Mouse (Mus musculus): ENCODE results near the gene Dapk2. TPM values are rescaled to one million over a fixed set of nuclear protein-coding genes. Genes with fewer than 3 reads are reported as not detected.

Gene Dapk2
- polyA plus RNA-seq, 1 experiment, result 22.8 TPM

GRCm38 (mm10) chr9:66244079-66244478 lies 86.1 kb downstream of the Dapk2 start:
- H3K79me3 ChIP-seq (ENCODE audit: low read depth), result no peaks in the 10 kb centered on the region
- TF ChIP-seq MYOG (IDR thresholded peaks at IDR 0.05; ENCODE audit: control insufficient read depth, extremely low read depth, insufficient read length) (no peak), FOSL1 (IDR thresholded peaks at IDR 0.05; ENCODE audit: insufficient read depth, low read length, poor library complexity, severe bottlenecking) (no peak), MYOD1 (IDR thresholded peaks at IDR 0.05; ENCODE audit: control insufficient read depth, insufficient read length, low read depth) (no peak), CTCF (IDR thresholded peaks at IDR 0.05; ENCODE audit: control insufficient read depth, insufficient read depth, insufficient read length) (no peak), USF1 (IDR thresholded peaks at IDR 0.05; ENCODE audit: low read depth) (no peak), CEBPB (IDR thresholded peaks at IDR 0.05; ENCODE audit: low read depth) (no peak), MAX (IDR thresholded peaks at IDR 0.05) (no peak)
- no peaks in the 10 kb centered on the region for H3K79me2 ChIP-seq (ENCODE audit: control insufficient read depth, insufficient read depth)
- no peak overlapping the region for H3ac ChIP-seq (ENCODE audit: control insufficient read depth, insufficient read length, low read depth)
- no peaks in the 10 kb centered on the region for H3K27me3 ChIP-seq (ENCODE audit: control insufficient read depth, insufficient read depth, insufficient read length)
- H3K36me3 ChIP-seq (ENCODE audit: control insufficient read depth, insufficient read depth), result no peaks in the 10 kb centered on the region
- H3K4me3 ChIP-seq (ENCODE audit: insufficient read depth, poor library complexity, severe bottlenecking), result no peak overlapping the region

GRCm38 (mm10) chr9:66245707-66246106 lies 87.7 kb downstream of the Dapk2 start:
- H3K36me3 ChIP-seq (ENCODE audit: control insufficient read depth, insufficient read depth), result no peaks in the 10 kb centered on the region
- H3K27me3 ChIP-seq (ENCODE audit: control insufficient read depth, insufficient read depth, insufficient read length), result no peaks in the 10 kb centered on the region
- no peaks in the 10 kb centered on the region for H3K79me3 ChIP-seq (ENCODE audit: low read depth)
- no peak overlapping the region for H3ac ChIP-seq (ENCODE audit: control insufficient read depth, insufficient read length, low read depth)
- TF ChIP-seq MYOD1 (IDR thresholded peaks at IDR 0.05; ENCODE audit: control insufficient read depth, insufficient read length, low read depth) (no peak), USF1 (IDR thresholded peaks at IDR 0.05; ENCODE audit: low read depth) (no peak), MYOG (IDR thresholded peaks at IDR 0.05; ENCODE audit: control insufficient read depth, extremely low read depth, insufficient read length) (no peak), CTCF (IDR thresholded peaks at IDR 0.05; ENCODE audit: control insufficient read depth, insufficient read depth, insufficient read length) (no peak), MAX (IDR thresholded peaks at IDR 0.05) (no peak), FOSL1 (IDR thresholded peaks at IDR 0.05; ENCODE audit: insufficient read depth, low read length, poor library complexity, severe bottlenecking) (no peak), CEBPB (IDR thresholded peaks at IDR 0.05; ENCODE audit: low read depth) (no peak)
- no peak overlapping the region for H3K4me3 ChIP-seq (ENCODE audit: insufficient read depth, poor library complexity, severe bottlenecking)
- no peaks in the 10 kb centered on the region for H3K79me2 ChIP-seq (ENCODE audit: control insufficient read depth, insufficient read depth)

- H3K36me3 ChIP-seq (ENCODE audit: control insufficient read depth, insufficient read depth), result no peaks in the 10 kb centered on the region
- peak; percentile 83 for TF ChIP-seq MYOD1 (IDR thresholded peaks at IDR 0.05; ENCODE audit: control insufficient read depth, insufficient read length, low read depth)
- TF ChIP-seq FOSL1 (IDR thresholded peaks at IDR 0.05; ENCODE audit: insufficient read depth, low read length, poor library complexity, severe bottlenecking), result no peak
- no peak for TF ChIP-seq MAX (IDR thresholded peaks at IDR 0.05)
- TF ChIP-seq USF1 (IDR thresholded peaks at IDR 0.05; ENCODE audit: low read depth), result no peak
- no peaks in the 10 kb centered on the region for H3K27me3 ChIP-seq (ENCODE audit: control insufficient read depth, insufficient read depth, insufficient read length)
- H3K79me2 ChIP-seq (ENCODE audit: control insufficient read depth, insufficient read depth), result no peaks in the 10 kb centered on the region
- H3K79me3 ChIP-seq (ENCODE audit: low read depth), result no peaks in the 10 kb centered on the region
- H3ac ChIP-seq (ENCODE audit: control insufficient read depth, insufficient read length, low read depth), result no peak overlapping the region
- H3K4me3 ChIP-seq (ENCODE audit: insufficient read depth, poor library complexity, severe bottlenecking), result no peak overlapping the region
Measured at GRCm38 (mm10) chr9:66249281-66249680, 91.3 kb downstream of the Dapk2 start.

GRCm38 (mm10) chr9:66251159-66251691 lies 93.2 kb downstream of the Dapk2 start:
- Histone ChIP-seq H3K36me3 (ENCODE audit: control insufficient read depth, insufficient read depth) (no peaks in the 10 kb centered on the region), H3K79me2 (ENCODE audit: control insufficient read depth, insufficient read depth) (no peaks in the 10 kb centered on the region), H3K27me3 (ENCODE audit: control insufficient read depth, insufficient read depth, insufficient read length) (no peaks in the 10 kb centered on the region), H3ac (ENCODE audit: control insufficient read depth, insufficient read length, low read depth) (no peak overlapping the region), H3K79me3 (ENCODE audit: low read depth) (no peaks in the 10 kb centered on the region), H3K4me3 (ENCODE audit: insufficient read depth, poor library complexity, severe bottlenecking) (no peak overlapping the region)
- TF ChIP-seq CTCF (IDR thresholded peaks at IDR 0.05; ENCODE audit: control insufficient read depth, insufficient read depth, insufficient read length) (no peak), CEBPB (IDR thresholded peaks at IDR 0.05; ENCODE audit: low read depth) (no peak)

- Histone ChIP-seq H3K79me3 (ENCODE audit: low read depth) (no peaks in the 10 kb centered on the region), H3K36me3 (ENCODE audit: control insufficient read depth, insufficient read depth) (no peaks in the 10 kb centered on the region), H3K4me3 (ENCODE audit: insufficient read depth, poor library complexity, severe bottlenecking) (no peak overlapping the region), H3K79me2 (ENCODE audit: control insufficient read depth, insufficient read depth) (no peaks in the 10 kb centered on the region), H3K27me3 (ENCODE audit: control insufficient read depth, insufficient read depth, insufficient read length) (no peaks in the 10 kb centered on the region), H3ac (ENCODE audit: control insufficient read depth, insufficient read length, low read depth) (no peak overlapping the region)
- TF ChIP-seq CEBPB (IDR thresholded peaks at IDR 0.05; ENCODE audit: low read depth), result no peak
- no peak for TF ChIP-seq MYOG (IDR thresholded peaks at IDR 0.05; ENCODE audit: control insufficient read depth, extremely low read depth, insufficient read length)
- TF ChIP-seq MAX (IDR thresholded peaks at IDR 0.05), result no peak
- no peak for TF ChIP-seq MYOD1 (IDR thresholded peaks at IDR 0.05; ENCODE audit: control insufficient read depth, insufficient read length, low read depth)
- TF ChIP-seq CTCF (IDR thresholded peaks at IDR 0.05; ENCODE audit: control insufficient read depth, insufficient read depth, insufficient read length), result no peak
- TF ChIP-seq FOSL1 (IDR thresholded peaks at IDR 0.05; ENCODE audit: insufficient read depth, low read length, poor library complexity, severe bottlenecking), result no peak
- TF ChIP-seq USF1 (IDR thresholded peaks at IDR 0.05; ENCODE audit: low read depth), result no peak
Measured at GRCm38 (mm10) chr9:66261741-66262140, 103.7 kb downstream of the Dapk2 start.

- Histone ChIP-seq H3K4me3 (ENCODE audit: insufficient read depth, poor library complexity, severe bottlenecking) (no peak overlapping the region), H3K36me3 (ENCODE audit: control insufficient read depth, insufficient read depth) (no peaks in the 10 kb centered on the region), H3ac (ENCODE audit: control insufficient read depth, insufficient read length, low read depth) (no peak overlapping the region), H3K27me3 (ENCODE audit: control insufficient read depth, insufficient read depth, insufficient read length) (no peaks in the 10 kb centered on the region), H3K79me3 (ENCODE audit: low read depth) (no peaks in the 10 kb centered on the region), H3K79me2 (ENCODE audit: control insufficient read depth, insufficient read depth) (no peaks in the 10 kb centered on the region)
- TF ChIP-seq FOSL1 (IDR thresholded peaks at IDR 0.05; ENCODE audit: insufficient read depth, low read length, poor library complexity, severe bottlenecking) (no peak), CEBPB (IDR thresholded peaks at IDR 0.05; ENCODE audit: low read depth) (no peak), USF1 (IDR thresholded peaks at IDR 0.05; ENCODE audit: low read depth) (no peak), MYOG (IDR thresholded peaks at IDR 0.05; ENCODE audit: control insufficient read depth, extremely low read depth, insufficient read length) (no peak), CTCF (IDR thresholded peaks at IDR 0.05; ENCODE audit: control insufficient read depth, insufficient read depth, insufficient read length) (no peak), MAX (IDR thresholded peaks at IDR 0.05) (no peak), MYOD1 (IDR thresholded peaks at IDR 0.05; ENCODE audit: control insufficient read depth, insufficient read length, low read depth) (no peak)
Measured at GRCm38 (mm10) chr9:66263701-66264100, 105.7 kb downstream of the Dapk2 start.

All from C2C12 (cell line).